Mouse (Mus musculus) ES-E14 (cell line): ENCODE results near the gene Pik3ap1. TPM values are rescaled to one million over a fixed set of nuclear protein-coding genes. Genes with fewer than 3 reads are reported as not detected.

Source experiments
- DNase-seq: peaks from one replicate; pipeline ENCODE4 v3.0.0-alpha.2; 2013; ENCODE audit warnings: low read depth, low spot score
- H3K27ac ChIP-seq: 2 replicates; pipeline ENCODE4 v1.5.1; 2012; ENCODE audit warnings: low read depth, mild to moderate bottlenecking, low read length, moderate library complexity, mixed read lengths; ENCODE audit not compliant: poor library complexity, insufficient read depth, severe bottlenecking
- H3K36me3 ChIP-seq: 2 replicates; pipeline ENCODE4 v1.6.1; 2012; ENCODE audit warnings: mild to moderate bottlenecking, low read length, moderate library complexity, mixed read lengths; ENCODE audit not compliant: control insufficient read depth, poor library complexity, insufficient read depth, severe bottlenecking
- H3K4me1 ChIP-seq, 2 experiments: fragments of 150-350 bp in 1 of 2; sonication (generic) in 1 of 2; 2 replicates each; pipeline ENCODE4 v1.6.1; 2012; ENCODE audit warnings: low read length in 2 of 2, mild to moderate bottlenecking in 1 of 2, mixed read lengths in 1 of 2; ENCODE audit not compliant: control insufficient read depth in 2 of 2, insufficient read depth in 2 of 2, poor library complexity in 1 of 2
- H3K4me3 ChIP-seq, 2 experiments: fragments of 150-350 bp in 1 of 2; sonication (generic) in 1 of 2; 2 replicates each; pipeline ENCODE4 v1.5.1; 2012; ENCODE audit warnings: low read length in 2 of 2, low read depth in 1 of 2, mild to moderate bottlenecking in 1 of 2, mixed read lengths in 1 of 2; ENCODE audit not compliant: insufficient read depth in 1 of 2, poor library complexity in 1 of 2, severe bottlenecking in 1 of 2
- H3K9ac ChIP-seq: 2 replicates; pipeline ENCODE4 v1.6.1; 2012; ENCODE audit warnings: low read depth, mild to moderate bottlenecking, low read length, mixed read lengths; ENCODE audit not compliant: poor library complexity, insufficient read depth, severe bottlenecking
- H3K9me3 ChIP-seq: fragments of 150-350 bp; sonication (generic); 2 replicates; pipeline ENCODE4 v1.6.1; 2012; ENCODE audit warnings: low read depth, mild to moderate bottlenecking, low read length; ENCODE audit not compliant: control insufficient read depth, insufficient read depth
- CHD2 ChIP-seq: IDR thresholded peaks from 2 replicates; pipeline ENCODE4 v1.6.1; 2014; ENCODE audit warnings: mild to moderate bottlenecking, low read depth, low read length, inconsistent platforms
- HCFC1 ChIP-seq: IDR thresholded peaks from 2 replicates; pipeline ENCODE4 v1.6.1; 2012; ENCODE audit warnings: low read length, inconsistent platforms, borderline replicate concordance; ENCODE audit not compliant: insufficient read depth
- MAFK ChIP-seq: IDR thresholded peaks from 2 replicates; pipeline ENCODE4 v1.6.1; 2014; ENCODE audit warnings: mild to moderate bottlenecking, low read depth, low read length, inconsistent platforms; ENCODE audit not compliant: insufficient read depth
- ZC3H11A ChIP-seq: IDR thresholded peaks from 2 replicates; pipeline ENCODE4 v1.6.1; 2012; ENCODE audit warnings: low read depth, mild to moderate bottlenecking, inconsistent platforms, low read length, borderline replicate concordance
- ZNF384 ChIP-seq: IDR thresholded peaks from 2 replicates; pipeline ENCODE4 v1.6.1; 2012; ENCODE audit warnings: low read depth, low read length, inconsistent platforms
- in situ Hi-C, 2 experiments: fragments of 600-800 bp; cut with MboI; formaldehyde crosslinking; loops; one replicate each; pipeline ENCODE4 v1.15.1; 2025; ENCODE audit warnings: low sequenced_read_pairs in 2 of 2, inconsistent platforms in 1 of 2; ENCODE audit not compliant: unreplicated experiment in 2 of 2
- total RNA-seq: library from RNA; depleted of rRNA; stranded (reverse); fragments of 300-350 nt; gene quantifications from 2 replicates; pipeline ENCODE4 v1.2.3, GENCODE M21; 2012; rRNA removed

Gene Pik3ap1
- total RNA-seq, 1 experiment: 1.1 TPM

DNA sequence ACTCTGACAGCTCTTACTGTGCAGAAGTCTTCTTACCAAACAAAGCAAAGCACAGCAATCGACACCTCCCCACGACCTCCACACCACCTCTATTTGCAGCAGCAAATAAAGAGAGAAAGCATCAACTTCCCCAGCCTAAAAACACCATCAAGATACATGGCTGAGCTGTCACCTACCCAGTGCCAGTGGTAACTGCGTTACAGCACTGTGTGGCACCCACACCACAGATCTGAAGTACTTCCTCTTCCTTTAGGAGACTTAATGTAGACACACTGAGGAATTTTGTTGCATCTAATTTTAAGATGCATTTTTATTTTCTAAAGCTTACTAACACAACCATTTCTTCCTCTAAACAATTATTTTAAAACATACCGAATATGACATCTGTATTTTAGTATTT, 138.6 kb downstream of the Pik3ap1 start:
- in situ Hi-C loops: no loop called here
- TF ChIP-seq ZC3H11A (no peak), MAFK (no peak)

DNA sequence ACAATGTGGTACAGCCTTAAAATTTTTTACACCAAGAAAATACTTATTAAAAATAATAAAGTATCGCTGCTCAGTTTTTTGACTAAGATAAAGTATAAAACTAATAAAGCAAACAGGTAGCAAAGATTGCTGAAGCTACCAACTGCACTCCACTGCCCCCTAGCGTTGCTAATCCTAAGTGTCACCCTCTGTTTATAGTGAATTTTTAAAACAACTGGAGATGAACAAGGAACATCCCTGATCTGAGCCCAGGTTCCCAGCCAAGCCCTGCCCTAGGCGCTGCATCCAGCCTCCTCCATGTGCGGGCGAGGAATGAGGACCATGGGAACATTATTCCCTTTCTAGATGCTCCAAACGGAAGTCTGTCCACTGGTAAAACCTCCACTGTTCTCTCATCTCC, 140.3 kb downstream of the Pik3ap1 start:
- no peak overlapping the region for H3K4me3 ChIP-seq
- TF ChIP-seq MAFK: no peak
- no peak for TF ChIP-seq ZC3H11A
- no peak for TF ChIP-seq HCFC1
- no peak for TF ChIP-seq ZNF384
- no peak for TF ChIP-seq CHD2
- peaks cover 14% of the 10 kb centered on the region for H3K36me3 ChIP-seq
- DNase-seq: no peak
- in situ Hi-C loops: no loop called here
- H3K9ac ChIP-seq: no peak overlapping the region
- no peaks in the 10 kb centered on the region for H3K4me1 ChIP-seq
- H3K9me3 ChIP-seq: no peaks in the 10 kb centered on the region
- H3K27ac ChIP-seq: no peak overlapping the region

More for the DNA sequence above, 138.6 kb downstream of the Pik3ap1 start:
- Histone ChIP-seq H3K9ac (no peak overlapping the region), H3K36me3 (peaks cover 10% of the 10 kb centered on the region), H3K9me3 (no peaks in the 10 kb centered on the region), H3K4me1 (no peaks in the 10 kb centered on the region), H3K4me3 (no peak overlapping the region), H3K27ac (no peak overlapping the region)
- DNase-seq: no peak

DNA sequence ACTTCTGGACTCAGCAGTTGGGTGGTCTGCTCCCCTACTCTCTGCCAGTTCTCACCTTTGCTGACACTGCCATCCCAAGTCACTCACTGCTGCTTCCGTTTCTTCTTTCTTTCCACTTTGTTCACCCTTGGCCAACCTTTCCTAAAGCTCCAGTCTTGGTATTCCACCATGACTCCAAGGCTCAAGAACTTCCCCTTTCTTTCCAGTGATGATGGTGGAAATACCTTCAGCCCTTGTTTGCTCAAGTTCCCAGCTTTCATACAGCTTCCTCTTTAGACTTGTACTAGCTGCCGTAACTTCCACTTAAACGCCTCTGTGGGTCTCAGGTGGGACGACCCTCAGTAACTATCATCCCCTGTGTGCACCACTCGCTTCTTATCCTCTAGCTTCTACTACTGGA, 142.9 kb downstream of the Pik3ap1 start:
- no peak overlapping the region for H3K9ac ChIP-seq
- in situ Hi-C loops: no loop called here
- H3K36me3 ChIP-seq: peaks cover 14% of the 10 kb centered on the region
- H3K27ac ChIP-seq: no peak overlapping the region
- DNase-seq: no peak
- TF ChIP-seq ZNF384 (no peak), ZC3H11A (no peak), CHD2 (no peak), MAFK (no peak), HCFC1 (no peak)
- no peak overlapping the region for H3K4me3 ChIP-seq
- H3K9me3 ChIP-seq: no peaks in the 10 kb centered on the region
- no peaks in the 10 kb centered on the region for H3K4me1 ChIP-seq

DNA sequence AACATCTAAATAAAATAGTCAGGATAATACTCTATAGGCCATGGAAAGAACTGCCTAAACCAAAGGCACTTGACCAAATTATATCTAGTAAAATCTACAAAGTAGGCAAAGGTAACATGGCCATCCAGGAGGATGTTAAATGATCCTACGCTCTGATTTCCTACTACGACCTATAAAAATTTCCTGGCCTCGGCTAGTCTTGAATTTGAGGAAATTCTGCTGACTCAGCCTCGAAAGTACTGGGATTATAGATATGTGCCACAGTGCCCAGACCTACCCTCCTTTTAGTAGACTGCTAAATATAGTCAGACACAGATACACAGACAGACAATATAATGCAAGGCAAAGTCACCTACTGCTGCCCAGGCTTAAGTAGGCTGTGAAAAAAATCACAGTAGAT, 151.2 kb downstream of the Pik3ap1 start:
- Histone ChIP-seq H3K9ac (no peak overlapping the region), H3K27ac (no peak overlapping the region), H3K4me3 (no peak overlapping the region), H3K36me3 (peaks cover 3% of the 10 kb centered on the region), H3K9me3 (no peaks in the 10 kb centered on the region), H3K4me1 (no peaks in the 10 kb centered on the region)
- TF ChIP-seq ZC3H11A: no peak
- TF ChIP-seq MAFK: peak; percentile 57
- no peak for DNase-seq
- in situ Hi-C loops: no loop called here

Other genes starting within 250 kb of the Pik3ap1 start
- 0.09 TPM in 1 of 2 replicates, not detected in the other for gene Tll2, start 178.3 kb downstream of the Pik3ap1 start, total RNA-seq
- gene Tm9sf3, start 121.1 kb downstream of the Pik3ap1 start, total RNA-seq: 112 and 117 TPM in 2 replicates
- 9.9 and 10.2 TPM in 2 replicates for gene Lcor, start 97.5 kb upstream of the Pik3ap1 start, total RNA-seq
- 23.2 and 25.5 TPM in 2 replicates for gene Gm340, start 197.3 kb upstream of the Pik3ap1 start, total RNA-seq